Mouse (Mus musculus) E14TG2a.4 (cell line): ENCODE measurements around the gene Smyd1.
A peak's percentile ranks its signal among the peaks of the same experiment; 100 is the strongest.

Source experiments
- H3K27me3 ChIP-seq: 2 replicates; pipeline ENCODE4 v1.6.1; 2014; ENCODE audit warnings: low read length, control low read depth; ENCODE audit not compliant: insufficient read depth
- H3K36me3 ChIP-seq: 2 replicates; pipeline ENCODE4 v1.6.1; 2014; ENCODE audit warnings: low read length, control low read depth; ENCODE audit not compliant: insufficient read depth
- H3K4me1 ChIP-seq: replicated peaks from 2 replicates; pipeline ENCODE4 v1.6.1; 2014; ENCODE audit warnings: low read depth, low read length, control low read depth
- H3K4me3 ChIP-seq: replicated peaks from 2 replicates; pipeline ENCODE4 v1.5.1; 2014; ENCODE audit warnings: mild to moderate bottlenecking, low read length
- H3K9me3 ChIP-seq: 2 replicates; pipeline ENCODE4 v1.6.1; 2014; ENCODE audit warnings: low read length, control low read depth
- CTCF ChIP-seq: conservative IDR thresholded peaks from 2 replicates; pipeline ENCODE4 v1.5.1; 2014; ENCODE audit warnings: low read length
- NANOG ChIP-seq: IDR thresholded peaks from 2 replicates; pipeline ENCODE4 v1.6.1; 2014; ENCODE audit warnings: borderline replicate concordance, low read length, mixed read lengths
- POU5F1 ChIP-seq: IDR thresholded peaks from 2 replicates; pipeline ENCODE4 v1.6.1; 2014; ENCODE audit warnings: low read length, borderline replicate concordance

Smyd1 gene

DNA sequence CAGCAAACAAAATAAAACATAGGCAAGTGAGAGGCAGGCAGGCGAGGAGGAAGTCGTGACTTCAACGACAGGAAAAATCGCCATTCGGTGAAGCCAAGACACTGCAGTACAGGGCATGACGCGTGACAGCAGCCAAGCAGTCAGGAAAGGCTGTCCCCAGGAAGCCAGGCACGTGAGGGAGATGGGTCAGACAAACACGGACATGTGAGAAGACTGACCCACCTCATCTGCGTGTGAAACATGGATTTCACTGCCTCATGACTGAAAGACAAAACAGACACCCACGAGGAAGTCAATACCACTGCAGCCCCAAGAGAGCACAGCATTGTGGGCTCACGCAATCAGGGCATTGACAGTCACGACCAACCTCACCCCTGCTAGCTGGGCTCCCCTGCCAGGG lies 86.9 kb downstream of the Smyd1 start:
- TF ChIP-seq POU5F1 = no peak
- no peak for TF ChIP-seq NANOG
- TF ChIP-seq CTCF = no peak
- peaks cover 17% of the 10 kb centered on the region for H3K27me3 ChIP-seq
- H3K4me1 ChIP-seq = peaks cover 56% of the 10 kb centered on the region
- peak overlapping the region; percentile 41 for H3K4me3 ChIP-seq
- no peaks in the 10 kb centered on the region for H3K9me3 ChIP-seq
- H3K36me3 ChIP-seq = no peaks in the 10 kb centered on the region

DNA sequence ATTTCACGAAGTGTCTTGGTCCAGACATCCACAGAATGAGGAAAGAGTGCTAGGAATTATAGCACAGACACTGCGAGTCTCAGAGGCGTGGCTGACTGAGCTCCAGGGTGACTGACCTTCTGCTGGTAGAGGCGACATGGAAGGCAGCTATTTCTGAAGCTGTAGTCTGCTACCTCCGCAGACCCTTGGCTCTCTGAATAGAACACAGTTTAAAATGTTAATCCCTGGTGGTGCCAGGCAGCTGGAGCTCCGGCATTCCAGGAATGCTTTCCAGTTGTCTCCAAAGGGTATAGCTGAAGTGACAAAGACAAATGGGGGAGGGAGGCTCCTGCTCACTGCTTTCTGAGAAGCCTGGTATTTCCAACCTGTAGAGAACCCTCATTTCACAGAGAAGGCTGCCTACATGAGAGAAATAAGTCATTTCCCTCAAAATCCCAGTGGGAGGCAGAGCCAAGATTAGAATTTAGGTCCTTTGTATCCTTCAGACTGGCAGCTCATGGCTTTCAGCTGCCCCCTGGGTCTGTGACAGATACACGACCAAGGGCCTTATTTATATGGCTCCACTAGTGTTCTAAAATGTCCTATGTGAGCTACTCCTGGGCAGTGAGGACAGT lies 94.8 kb downstream of the Smyd1 start:
- H3K9me3 ChIP-seq = no peaks in the 10 kb centered on the region
- H3K27me3 ChIP-seq = no peaks in the 10 kb centered on the region
- no peaks in the 10 kb centered on the region for H3K36me3 ChIP-seq
- no peak for TF ChIP-seq CTCF
- no peak for TF ChIP-seq NANOG
- TF ChIP-seq POU5F1 = no peak
- H3K4me3 ChIP-seq = peak overlapping the region; percentile 24; the same call in 1 of the 2 replicates
- H3K4me1 ChIP-seq = peaks cover 41% of the 10 kb centered on the region

GRCm38 (mm10) chr6:71226544-71226943 lies 95.5 kb downstream of the Smyd1 start:
- Histone ChIP-seq H3K27me3 (no peaks in the 10 kb centered on the region), H3K36me3 (no peaks in the 10 kb centered on the region), H3K4me1 (peaks cover 48% of the 10 kb centered on the region), H3K4me3 (0 out of 2 replicates have a peak overlapping the region, but pooled peaks have one; percentile 24), H3K9me3 (no peaks in the 10 kb centered on the region)
- TF ChIP-seq POU5F1 (no peak), CTCF (no peak), NANOG (no peak)

GRCm38 (mm10) chr6:71224184-71224943 lies 97.7 kb downstream of the Smyd1 start:
- Histone ChIP-seq H3K4me1 (peaks cover 55% of the 10 kb centered on the region), H3K4me3 (no peak overlapping the region), H3K9me3 (no peaks in the 10 kb centered on the region), H3K36me3 (no peaks in the 10 kb centered on the region), H3K27me3 (no peaks in the 10 kb centered on the region)
- TF ChIP-seq CTCF = no peak
- no peak for TF ChIP-seq POU5F1
- TF ChIP-seq NANOG = no peak

DNA sequence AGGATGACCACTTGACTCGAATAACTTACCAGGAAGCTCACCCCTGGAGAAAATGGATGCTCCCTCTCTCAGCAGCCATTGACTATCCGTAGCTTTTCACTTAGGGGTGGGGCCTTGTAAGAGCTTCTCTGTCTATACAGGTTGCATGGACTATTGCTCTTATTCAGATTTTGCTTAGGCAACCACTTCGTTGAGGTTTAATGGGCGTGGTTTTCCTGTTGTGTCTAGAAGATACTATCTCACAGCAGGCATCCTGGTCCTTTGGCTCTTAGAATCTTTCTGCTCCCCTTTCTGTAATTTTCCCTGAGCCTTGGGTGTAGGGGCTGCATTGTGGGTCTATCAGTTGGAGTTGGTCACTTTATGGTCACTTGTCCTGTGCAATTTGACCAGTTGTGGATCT lies 100.5 kb downstream of the Smyd1 start:
- no peak overlapping the region for H3K4me3 ChIP-seq
- H3K27me3 ChIP-seq = no peaks in the 10 kb centered on the region
- TF ChIP-seq NANOG (no peak), POU5F1 (no peak), CTCF (no peak)
- H3K9me3 ChIP-seq = no peaks in the 10 kb centered on the region
- peaks cover 38% of the 10 kb centered on the region for H3K4me1 ChIP-seq
- H3K36me3 ChIP-seq = peaks cover 4% of the 10 kb centered on the region; the same call in 1 of the 2 replicates

DNA sequence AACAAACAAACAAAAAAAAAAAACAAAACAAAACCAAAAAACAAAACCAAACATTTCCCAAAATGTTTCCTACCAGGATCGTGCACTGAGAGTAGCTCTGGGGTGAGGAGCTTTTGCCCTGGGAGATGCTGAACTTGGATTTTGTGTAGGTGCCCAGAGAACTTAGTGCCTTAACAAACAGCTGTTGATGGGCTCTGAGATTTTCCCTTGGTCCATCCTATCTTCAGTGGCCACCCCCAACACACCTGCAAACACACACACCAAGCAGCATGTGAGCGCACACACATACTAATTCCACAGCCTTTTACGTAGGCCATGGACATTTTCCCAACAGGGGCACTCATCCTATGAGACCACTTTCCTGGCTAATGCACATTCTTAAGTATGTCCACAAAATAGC lies 109.6 kb downstream of the Smyd1 start:
- Histone ChIP-seq H3K4me3 (no peak overlapping the region), H3K9me3 (no peaks in the 10 kb centered on the region; the same call in 1 of the 2 replicates), H3K36me3 (no peaks in the 10 kb centered on the region; the same call in 1 of the 2 replicates), H3K4me1 (peaks cover 29% of the 10 kb centered on the region), H3K27me3 (no peaks in the 10 kb centered on the region)
- TF ChIP-seq NANOG = no peak
- no peak for TF ChIP-seq POU5F1
- TF ChIP-seq CTCF = no peak

DNA sequence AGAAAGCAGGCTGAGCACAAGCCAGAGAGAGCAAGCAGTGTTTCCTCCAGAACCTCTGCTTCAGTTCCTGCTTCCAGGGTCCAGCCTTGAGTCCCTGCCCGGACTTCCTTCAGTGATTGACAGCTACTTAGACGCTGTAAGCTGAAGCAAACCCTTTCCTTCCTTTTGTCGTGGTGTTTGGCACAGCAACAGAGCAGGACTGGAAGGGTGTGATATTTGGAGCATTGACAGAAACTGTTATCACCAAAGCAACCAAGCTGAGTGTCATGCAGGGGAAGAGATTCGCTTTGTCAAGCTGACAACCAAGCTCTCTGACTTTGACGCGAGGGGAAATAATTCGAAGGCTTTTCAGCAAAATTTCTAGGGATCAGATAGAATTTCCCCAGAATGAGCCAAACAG lies 110.1 kb downstream of the Smyd1 start:
- no peaks in the 10 kb centered on the region; the same call in 1 of the 2 replicates for H3K36me3 ChIP-seq
- H3K4me3 ChIP-seq = no peak overlapping the region
- no peaks in the 10 kb centered on the region for H3K27me3 ChIP-seq
- peaks cover 4% of the 10 kb centered on the region for H3K9me3 ChIP-seq
- TF ChIP-seq NANOG = no peak
- no peak for TF ChIP-seq CTCF
- no peak for TF ChIP-seq POU5F1
- peaks cover 29% of the 10 kb centered on the region for H3K4me1 ChIP-seq

DNA sequence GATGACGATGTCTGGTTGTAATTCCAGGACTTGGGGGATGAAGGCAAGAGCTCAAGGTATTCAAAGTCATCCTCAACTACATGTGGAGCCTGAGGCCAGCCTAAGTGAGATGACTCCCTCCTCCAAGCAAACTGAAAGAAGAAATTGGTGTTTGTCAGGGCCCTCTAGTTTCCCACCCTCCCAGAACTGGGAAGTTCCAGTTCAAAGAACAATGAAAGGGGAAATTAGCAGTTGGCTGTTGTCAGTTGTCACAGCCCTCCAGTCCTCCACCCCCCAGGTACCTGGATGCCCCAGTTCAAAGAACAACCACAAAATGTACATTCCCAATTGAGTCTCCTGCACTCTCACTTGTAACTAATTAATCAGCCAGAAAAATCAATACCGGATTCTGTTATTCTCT lies 113.3 kb downstream of the Smyd1 start:
- peak; percentile 48; the same call in 1 of the 2 replicates for TF ChIP-seq NANOG
- no peak for TF ChIP-seq CTCF
- TF ChIP-seq POU5F1 = no peak
- H3K4me3 ChIP-seq = no peak overlapping the region
- H3K4me1 ChIP-seq = peaks cover 39% of the 10 kb centered on the region
- peaks cover 6% of the 10 kb centered on the region for H3K9me3 ChIP-seq
- peaks cover under 1% of the 10 kb centered on the region; the same call in 1 of the 2 replicates for H3K27me3 ChIP-seq
- H3K36me3 ChIP-seq = no peaks in the 10 kb centered on the region

DNA sequence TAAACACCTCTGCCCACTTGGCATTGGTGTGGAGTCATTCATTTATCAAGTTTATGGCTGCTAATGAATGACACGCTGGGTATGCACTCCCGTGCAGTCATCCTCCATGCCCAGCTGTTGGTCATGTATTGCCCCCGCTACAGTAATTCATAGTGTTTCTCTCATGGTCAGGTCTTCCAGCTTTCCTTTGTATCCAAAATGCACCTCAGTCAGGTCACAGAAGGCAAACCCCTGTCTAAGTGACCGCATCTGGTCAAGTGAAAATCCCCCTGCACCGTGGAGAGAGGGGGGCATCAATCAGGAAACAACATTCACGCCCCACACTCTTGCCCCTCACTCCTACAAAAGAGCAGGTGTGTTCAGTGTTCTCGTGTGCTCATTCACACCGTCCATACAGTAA lies 117.9 kb downstream of the Smyd1 start:
- TF ChIP-seq POU5F1 (no peak), NANOG (no peak), CTCF (no peak)

More for the DNA sequence above, 117.9 kb downstream of the Smyd1 start:
- peaks cover 6% of the 10 kb centered on the region for H3K9me3 ChIP-seq
- H3K4me3 ChIP-seq = no peak overlapping the region
- peaks cover 14% of the 10 kb centered on the region for H3K27me3 ChIP-seq
- H3K4me1 ChIP-seq = peaks cover 36% of the 10 kb centered on the region
- H3K36me3 ChIP-seq = no peaks in the 10 kb centered on the region
